Mouse (Mus musculus) intestine, postnatal 0 days (tissue): ENCODE measurements around the gene Dip2c. TPM values are rescaled to one million over a fixed set of nuclear protein-coding genes. Genes with fewer than 3 reads are reported as not detected.

ENCODE experiments used
- ATAC-seq: fragments of 200-750 bp; cut with Nextera tagmentation; 2 replicates; pipeline ENCODE4 v1.8.0; 2017; ENCODE audit warnings: mild to moderate bottlenecking, moderate TSS enrichment, moderate library complexity
- H3K27ac ChIP-seq: fragments of 300-500 bp; sonication (generic); 2 replicates; pipeline ENCODE4 v1.5.1; 2014; ENCODE audit warnings: mild to moderate bottlenecking, low read depth, low read length, moderate library complexity
- H3K27me3 ChIP-seq: fragments of 300-500 bp; sonication (generic); replicated peaks from 2 replicates; pipeline ENCODE4 v1.6.1; 2014; ENCODE audit warnings: low read length, mixed read lengths; ENCODE audit not compliant: control insufficient read depth, insufficient read depth
- H3K36me3 ChIP-seq: fragments of 300-500 bp; sonication (generic); 2 replicates; pipeline ENCODE4 v1.6.1; 2014; ENCODE audit warnings: mild to moderate bottlenecking, moderate library complexity; ENCODE audit not compliant: control insufficient read depth, insufficient read depth
- H3K4me1 ChIP-seq: fragments of 300-500 bp; sonication (generic); replicated peaks from 2 replicates; pipeline ENCODE4 v1.6.1; 2014; ENCODE audit warnings: antibody characterized with exemption, low read length, mixed read lengths; ENCODE audit not compliant: control insufficient read depth, insufficient read depth
- H3K4me2 ChIP-seq: fragments of 300-500 bp; sonication (generic); replicated peaks from 2 replicates; pipeline ENCODE4 v1.6.1; 2014; ENCODE audit warnings: low read depth, mild to moderate bottlenecking, moderate library complexity
- H3K4me3 ChIP-seq: fragments of 300-500 bp; sonication (generic); 2 replicates; pipeline ENCODE4 v1.5.1; 2014; ENCODE audit warnings: low read depth, low read length
- H3K9ac ChIP-seq: fragments of 300-500 bp; sonication (generic); 2 replicates; pipeline ENCODE4 v1.6.1; 2014; ENCODE audit warnings: mild to moderate bottlenecking, low read depth, low read length
- H3K9me3 ChIP-seq: fragments of 300-500 bp; sonication (generic); 2 replicates; pipeline ENCODE4 v1.6.1; 2016; ENCODE audit warnings: mixed run types; ENCODE audit not compliant: control insufficient read depth
- CTCF ChIP-seq: sonication (generic); IDR thresholded peaks from 2 replicates; pipeline ENCODE4 v1.5.1; 2016; ENCODE audit warnings: low read depth, mild to moderate bottlenecking, control low read depth, antibody characterized with exemption, moderate library complexity
- WGBS: fragments of 180-500 bp; shearing (Covaris S2); extraction: QIAGEN DNeasy Blood & Tissue Kit; methylation state at CpG from one replicate; pipeline ENCODE4 v1.1.7; 2014; 5-methylcytosine and 5-hydroxymethylcytosine counted together
- polyA plus RNA-seq: library from polyadenylated mRNA; unstranded; fragments of >200 nt; fragmentation: Nextera tagmentation; extraction: Ambion mirVana; gene quantifications from 2 replicates; pipeline ENCODE4 v1.2.1, GENCODE M21; 2015

The Dip2c gene
- polyA plus RNA-seq, 1 experiment from 2014 or later = 2.7 TPM

- Histone ChIP-seq H3K4me3 (no peak overlapping the region), H3K4me1 (no peaks in the 10 kb centered on the region), H3K27me3 (no peaks in the 10 kb centered on the region), H3K9me3 (no peaks in the 10 kb centered on the region), H3K36me3 (peaks cover 76% of the 10 kb centered on the region), H3K4me2 (no peak overlapping the region), H3K9ac (no peak overlapping the region), H3K27ac (no peak overlapping the region)
- ATAC-seq = no peak
- WGBS = 90% methylated on average over 11 of the region's 11 CpGs
- no peak for TF ChIP-seq CTCF
Observed at GRCm38 (mm10) chr13:9686765-9687164, 410.4 kb downstream of the Dip2c start.

DNA sequence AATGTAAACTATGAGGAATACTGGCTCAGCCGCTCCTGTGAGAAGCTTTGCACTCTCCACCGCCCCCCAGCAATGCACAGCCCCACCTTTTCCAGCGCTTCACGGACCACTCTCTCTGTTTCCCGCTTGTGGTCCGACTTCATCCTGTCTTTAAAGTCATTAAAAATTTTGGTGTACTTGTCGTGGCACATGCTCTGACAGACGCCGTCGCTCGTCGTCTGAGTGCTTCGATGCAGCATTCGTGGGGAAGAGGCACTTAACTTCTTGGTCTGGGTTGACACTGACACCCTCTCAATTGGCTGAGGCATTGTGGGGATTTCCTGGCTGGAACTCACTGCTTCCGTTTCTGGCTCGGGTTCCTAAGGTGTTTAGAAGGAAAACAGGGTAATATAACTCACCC lies 413.0 kb downstream of the Dip2c start:
- Histone ChIP-seq H3K4me1 (no peaks in the 10 kb centered on the region), H3K27me3 (no peaks in the 10 kb centered on the region), H3K9me3 (no peaks in the 10 kb centered on the region), H3K9ac (no peak overlapping the region), H3K4me3 (no peak overlapping the region), H3K36me3 (peaks cover 76% of the 10 kb centered on the region), H3K4me2 (no peak overlapping the region), H3K27ac (no peak overlapping the region)
- ATAC-seq = no peak
- TF ChIP-seq CTCF = no peak
- WGBS = 76% methylated on average over 16 of the region's 16 CpGs

- H3K4me2 ChIP-seq = no peak overlapping the region
- H3K27ac ChIP-seq = no peak overlapping the region
- H3K36me3 ChIP-seq = peaks cover 70% of the 10 kb centered on the region
- no peak overlapping the region for H3K9ac ChIP-seq
- no peaks in the 10 kb centered on the region for H3K27me3 ChIP-seq
- H3K9me3 ChIP-seq = no peaks in the 10 kb centered on the region
- H3K4me3 ChIP-seq = no peak overlapping the region
- TF ChIP-seq CTCF = no peak
- no peaks in the 10 kb centered on the region for H3K4me1 ChIP-seq
- ATAC-seq = no peak
- 68% methylated on average over 3 of the region's 3 CpGs for WGBS
Observed at GRCm38 (mm10) chr13:9692876-9693275, 416.5 kb downstream of the Dip2c start.

DNA sequence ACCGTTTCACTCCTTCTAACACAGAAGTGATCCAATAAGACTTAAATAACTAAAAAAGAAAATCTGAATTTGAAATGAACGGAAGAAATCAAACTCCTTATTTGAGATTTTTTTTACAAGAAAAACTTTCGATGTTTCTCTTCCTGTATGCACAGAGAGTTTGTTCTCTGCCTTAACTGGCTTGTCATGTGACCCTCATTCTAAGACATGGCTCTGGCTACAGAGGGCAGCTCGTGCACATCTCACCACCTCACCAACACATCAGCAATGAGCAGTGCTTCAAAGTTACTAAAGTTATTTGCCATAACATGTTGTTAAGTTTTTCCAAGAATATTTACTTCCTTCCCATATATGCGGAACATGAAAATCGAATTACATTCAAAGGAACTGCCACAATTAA lies 418.3 kb downstream of the Dip2c start:
- peaks cover 54% of the 10 kb centered on the region for H3K36me3 ChIP-seq
- H3K9ac ChIP-seq = no peak overlapping the region
- no peak overlapping the region for H3K27ac ChIP-seq
- no peak for TF ChIP-seq CTCF
- no peaks in the 10 kb centered on the region for H3K9me3 ChIP-seq
- no peaks in the 10 kb centered on the region for H3K27me3 ChIP-seq
- 89% methylated on average over 6 of the region's 6 CpGs for WGBS
- no peak overlapping the region for H3K4me3 ChIP-seq
- ATAC-seq = no peak
- no peak overlapping the region for H3K4me2 ChIP-seq
- H3K4me1 ChIP-seq = no peaks in the 10 kb centered on the region

GRCm38 (mm10) chr13:9695403-9695802 lies 419.1 kb downstream of the Dip2c start:
- no peak overlapping the region for H3K4me3 ChIP-seq
- no peaks in the 10 kb centered on the region for H3K9me3 ChIP-seq
- H3K36me3 ChIP-seq = peaks cover 48% of the 10 kb centered on the region
- H3K27me3 ChIP-seq = no peaks in the 10 kb centered on the region
- H3K27ac ChIP-seq = no peak overlapping the region
- no peaks in the 10 kb centered on the region for H3K4me1 ChIP-seq
- WGBS = 78% methylated on average over 4 of the region's 4 CpGs
- no peak overlapping the region for H3K4me2 ChIP-seq
- no peak for TF ChIP-seq CTCF
- no peak for ATAC-seq
- H3K9ac ChIP-seq = no peak overlapping the region

DNA sequence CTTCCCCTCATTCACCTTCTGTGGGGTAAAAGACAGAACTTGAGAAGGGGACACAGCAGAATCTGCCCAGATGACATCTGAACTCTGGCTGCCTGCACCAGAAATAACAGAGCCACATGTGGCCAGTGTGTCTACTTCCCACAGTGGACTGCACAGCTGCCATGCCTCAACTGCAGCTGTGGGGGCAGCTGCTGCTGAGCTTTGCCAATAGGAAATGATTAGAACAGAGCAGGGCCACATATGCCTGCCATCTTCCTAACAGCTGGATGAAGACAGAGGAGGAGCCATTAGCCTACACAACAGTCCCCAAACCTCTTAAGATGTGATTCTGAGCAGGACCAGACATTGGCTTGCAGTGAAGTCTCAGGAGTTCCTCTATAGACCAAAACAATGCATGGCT lies 419.5 kb downstream of the Dip2c start:
- Histone ChIP-seq H3K27me3 (no peaks in the 10 kb centered on the region), H3K4me2 (no peak overlapping the region), H3K36me3 (peaks cover 44% of the 10 kb centered on the region), H3K27ac (no peak overlapping the region), H3K9ac (no peak overlapping the region), H3K4me1 (no peaks in the 10 kb centered on the region), H3K4me3 (no peak overlapping the region), H3K9me3 (no peaks in the 10 kb centered on the region)
- no peak for TF ChIP-seq CTCF
- no peak for ATAC-seq

- Histone ChIP-seq H3K4me1 (no peaks in the 10 kb centered on the region), H3K27me3 (no peaks in the 10 kb centered on the region), H3K9ac (no peak overlapping the region), H3K4me2 (no peak overlapping the region), H3K4me3 (no peak overlapping the region), H3K9me3 (no peaks in the 10 kb centered on the region), H3K27ac (no peak overlapping the region), H3K36me3 (peaks cover 31% of the 10 kb centered on the region)
- no peak for TF ChIP-seq CTCF
- no peak for ATAC-seq
- WGBS = 97% methylated on average over 4 of the region's 4 CpGs
Observed at GRCm38 (mm10) chr13:9697340-9697739, 421.0 kb downstream of the Dip2c start.
